Mouse (Mus musculus) splenic B cell, adult 2 months (primary cell): ENCODE measurements around the gene Gm20671.
"Not testable (repeated sequence)": the region's sequence is repeated elsewhere in the genome, so short reads cannot be mapped to it uniquely, and the experiment has no call there.

ENCODE experiments used
- DNase-seq: peaks from one replicate; pipeline ENCODE4 v3.0.0-alpha.2; 2011; ENCODE audit warnings: low read depth, low spot score
- H3K27me3 ChIP-seq: 2 replicates; pipeline ENCODE4 v1.6.1; 2012; ENCODE audit warnings: mild to moderate bottlenecking, low read length, moderate library complexity, mixed read lengths; ENCODE audit not compliant: control insufficient read depth, poor library complexity, insufficient read depth, severe bottlenecking
- H3K36me3 ChIP-seq: 2 replicates; pipeline ENCODE4 v1.6.1; 2012; ENCODE audit warnings: mild to moderate bottlenecking, low read length, moderate library complexity, mixed read lengths; ENCODE audit not compliant: control insufficient read depth, poor library complexity, insufficient read depth, severe bottlenecking

The Gm20671 gene

GRCm38 (mm10) chr5:32827009-32827408 lies at the start of gene Gm20671:
Gene Gm20671 (minus strand): TSS chr5:32827109.
- no peak for DNase-seq
- Histone ChIP-seq H3K27me3 (no peaks in the 10 kb centered on the region), H3K36me3 (peaks cover 5% of the 10 kb centered on the region)

GRCm38 (mm10) chr5:32872346-32872745 lies 45.4 kb upstream of the Gm20671 start:
- H3K36me3 ChIP-seq = peaks cover 9% of the 10 kb centered on the region; the same call in 1 of the 2 replicates
- DNase-seq = no peak
- H3K27me3 ChIP-seq = no peaks in the 10 kb centered on the region

GRCm38 (mm10) chr5:32869389-32870024 lies 42.6 kb upstream of the Gm20671 start:
- DNase-seq = peak; percentile 71
- H3K27me3 ChIP-seq = no peaks in the 10 kb centered on the region

GRCm38 (mm10) chr5:32863253-32864228 lies 36.6 kb upstream of the Gm20671 start, which contains the start of gene Depdc5:
Gene Depdc5 (plus strand): TSS chr5:32863701.
- peak; percentile 97 for DNase-seq
- Histone ChIP-seq H3K27me3 (no peaks in the 10 kb centered on the region), H3K36me3 (peaks cover 3% of the 10 kb centered on the region; the same call in 1 of the 2 replicates)

More at GRCm38 (mm10) chr5:32869389-32870024, 42.6 kb upstream of the Gm20671 start:
- H3K36me3 ChIP-seq = peaks cover 6% of the 10 kb centered on the region; the same call in 1 of the 2 replicates

GRCm38 (mm10) chr5:32862469-32863132 lies 35.7 kb upstream of the Gm20671 start:
- H3K36me3 ChIP-seq = peaks cover 3% of the 10 kb centered on the region; the same call in 1 of the 2 replicates
- H3K27me3 ChIP-seq = no peaks in the 10 kb centered on the region
- DNase-seq = no peak

GRCm38 (mm10) chr5:32861082-32861481 lies 34.2 kb upstream of the Gm20671 start:
- no peaks in the 10 kb centered on the region for H3K36me3 ChIP-seq
- no peaks in the 10 kb centered on the region for H3K27me3 ChIP-seq
- no peak for DNase-seq

GRCm38 (mm10) chr5:32857781-32858220 lies 30.9 kb upstream of the Gm20671 start:
- Histone ChIP-seq H3K36me3 (no peaks in the 10 kb centered on the region), H3K27me3 (no peaks in the 10 kb centered on the region)
- no peak for DNase-seq

GRCm38 (mm10) chr5:32855274-32855673 lies 28.4 kb upstream of the Gm20671 start:
- H3K27me3 ChIP-seq, H3K36me3 ChIP-seq, DNase-seq: not testable (repeated sequence)

GRCm38 (mm10) chr5:32854818-32855217 lies 27.9 kb upstream of the Gm20671 start:
- H3K36me3 ChIP-seq = no peaks in the 10 kb centered on the region
- H3K27me3 ChIP-seq = no peaks in the 10 kb centered on the region
- no peak for DNase-seq

GRCm38 (mm10) chr5:32853731-32854507 lies 27.0 kb upstream of the Gm20671 start, which contains the start of gene Prr14l:
Gene Prr14l (minus strand): TSS chr5:32854256.
- Histone ChIP-seq H3K27me3 (no peaks in the 10 kb centered on the region), H3K36me3 (no peaks in the 10 kb centered on the region)
- peak; percentile 98 for DNase-seq

GRCm38 (mm10) chr5:32852026-32852425 lies 25.1 kb upstream of the Gm20671 start:
- H3K27me3 ChIP-seq = no peaks in the 10 kb centered on the region
- no peaks in the 10 kb centered on the region for H3K36me3 ChIP-seq
- DNase-seq = no peak

- DNase-seq, H3K36me3 ChIP-seq, H3K27me3 ChIP-seq: not testable (repeated sequence)
Measured at GRCm38 (mm10) chr5:32849580-32849979, 22.7 kb upstream of the Gm20671 start.

- no peak for DNase-seq
- Histone ChIP-seq H3K36me3 (peaks cover 6% of the 10 kb centered on the region), H3K27me3 (no peaks in the 10 kb centered on the region)
Measured at GRCm38 (mm10) chr5:32849178-32849577, 22.3 kb upstream of the Gm20671 start.

GRCm38 (mm10) chr5:32840029-32840428 lies 13.1 kb upstream of the Gm20671 start:
- peaks cover 28% of the 10 kb centered on the region for H3K36me3 ChIP-seq
- H3K27me3 ChIP-seq = no peaks in the 10 kb centered on the region
- DNase-seq = no peak
